Mouse (Mus musculus) Patski (cell line): ENCODE measurements around the gene Ank3. TPM values are rescaled to one million over a fixed set of nuclear protein-coding genes. Genes with fewer than 3 reads are reported as not detected.

ENCODE experiments used
- ATAC-seq: fragments of 100-300 bp; one replicate; pipeline ENCODE4 v1.8.0; 2021
- CTCF ChIA-PET: fragments of 350-600 bp; sonication (Branson Sonifier 250); formaldehyde crosslinking; loops from one replicate; lab custom pipeline; 2022; ENCODE audit warnings: inconsistent platforms; lab: Charles Lee
- POLR2A ChIA-PET: fragments of 350-600 bp; sonication (Branson Sonifier 250); formaldehyde crosslinking; loops from one replicate; lab custom pipeline; 2022; ENCODE audit warnings: antibody characterized with exemption, inconsistent platforms; lab: Charles Lee
- DNase-seq: peaks from one replicate; pipeline ENCODE4 v3.0.0-alpha.2; 2011; ENCODE audit warnings: low read depth, low spot score
- H3K27me3 ChIP-seq: fragments of 371-371 bp; one replicate; pipeline ENCODE4 v1.5.1; 2021
- CTCF ChIP-seq: fragments of 100-300 bp; IDR thresholded peaks from one replicate; pipeline ENCODE4 v1.5.1; 2021
- in situ Hi-C: fragments of 300-500 bp; cut with MboI; formaldehyde crosslinking; loops from 3 replicates; pipeline ENCODE4 v1.11.1; 2018; ENCODE audit warnings: low pct_unique_long_range_greater_than_20kb, mixed read lengths
- polyA plus RNA-seq: library from polyadenylated mRNA; unstranded; gene quantifications from one replicate; pipeline ENCODE4 v1.2.3, GENCODE M21; 2021

The Ank3 gene
- polyA plus RNA-seq, 1 experiment from 2014 or later = 83.2 TPM

DNA sequence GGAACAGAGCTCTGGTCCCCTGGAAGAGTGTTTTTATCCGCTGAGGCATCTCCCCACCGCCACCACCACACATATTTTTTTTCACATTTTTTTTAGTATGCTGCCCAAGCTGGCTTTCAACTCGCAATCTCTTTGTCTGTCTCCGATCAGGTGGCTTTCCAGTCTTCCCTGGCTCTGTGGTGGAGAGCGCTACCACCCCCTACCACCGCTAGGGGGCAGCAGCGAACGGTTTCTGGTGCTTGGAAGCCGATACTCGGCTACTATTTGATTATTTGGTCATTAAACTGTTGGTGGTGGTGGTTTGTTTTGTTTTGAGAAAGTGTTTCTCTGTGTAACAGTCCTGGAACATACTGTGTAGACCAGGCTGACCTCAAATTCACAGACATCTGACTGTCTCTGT lies 27.1 kb upstream of the Ank3 start:
- peaks cover 5% of the 10 kb centered on the region for H3K27me3 ChIP-seq
- DNase-seq (no peak), ATAC-seq (no peak)
- peak; percentile 79 for TF ChIP-seq CTCF
- ChIA-PET CTCF (interaction anchor here (1.6 kb wide), 1 partner anchor 10 kb away, joined by 3 read pairs; no protein-coding TSS in a partner anchor), POLR2A (no interaction called here)
- in situ Hi-C loops = no loop called here

DNA sequence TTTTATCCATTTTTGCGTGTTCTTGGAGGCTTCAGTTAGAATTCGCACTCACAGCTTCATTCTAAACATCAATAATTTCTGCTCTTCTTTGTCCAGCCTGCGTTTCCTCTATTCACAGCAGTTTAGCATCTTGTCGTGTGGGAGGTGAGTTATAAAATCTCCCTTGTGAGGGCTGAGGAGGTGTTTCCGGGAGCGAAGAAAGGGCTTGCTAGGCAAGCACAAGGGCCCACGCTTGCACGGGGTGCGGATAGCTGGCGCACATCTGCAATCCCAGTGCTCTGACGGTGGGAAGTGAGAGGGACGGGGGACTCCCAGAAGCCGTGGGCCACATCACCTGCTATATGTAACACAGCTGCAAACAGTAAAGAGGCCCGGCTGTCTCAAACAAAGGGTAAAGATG lies 26.5 kb upstream of the Ank3 start:
- ATAC-seq = no peak
- ChIA-PET CTCF (no interaction called here), POLR2A (no interaction called here)

DNA sequence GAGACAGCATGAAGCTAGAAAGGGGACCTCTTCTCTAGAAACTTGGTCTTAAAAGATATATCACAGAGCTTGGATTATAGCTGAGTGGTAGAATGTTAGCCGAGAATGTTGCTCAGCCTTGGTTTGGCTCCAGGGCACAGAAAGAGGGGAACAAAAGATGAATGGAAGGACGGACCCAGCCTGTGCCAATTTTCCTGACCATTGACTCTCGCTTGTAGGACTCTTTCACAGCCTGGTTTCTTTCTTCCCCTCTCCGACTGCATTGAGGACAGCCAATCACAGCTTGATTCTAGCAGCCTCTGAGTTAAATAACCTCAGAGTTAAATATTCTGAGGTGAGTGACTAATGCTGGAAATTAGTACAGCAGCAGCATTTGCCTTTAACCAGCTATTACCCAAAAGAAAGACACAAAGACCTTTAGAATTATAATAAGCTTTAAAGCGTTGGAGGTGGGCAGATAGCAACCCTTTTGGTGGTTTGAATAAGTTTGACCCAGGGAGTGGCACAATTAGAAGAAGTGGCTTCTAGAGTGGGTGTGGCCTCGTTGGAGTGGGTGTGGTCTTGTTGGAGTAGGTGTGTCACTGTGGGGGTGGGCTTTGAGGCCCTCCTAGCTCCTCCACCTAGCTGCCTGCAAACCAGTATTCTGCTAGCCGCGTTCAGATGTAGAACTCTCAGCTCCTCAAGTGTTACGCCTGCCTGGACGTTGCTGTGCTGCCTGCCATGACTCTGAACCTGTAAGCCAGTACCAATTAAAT lies 24.6 kb upstream of the Ank3 start:
- H3K27me3 ChIP-seq = peaks cover 4% of the 10 kb centered on the region
- ChIA-PET POLR2A (no interaction called here), CTCF (interaction anchor here (1.1 to 1.3 kb wide), 2 partner anchors 21 to 57 kb away, joined by 3 read pairs; partner anchors contain the start of gene Cdk1)
- DNase-seq (no peak), ATAC-seq (no peak)
- TF ChIP-seq CTCF = no peak
- in situ Hi-C loops = no loop called here

More for the DNA sequence above, 26.5 kb upstream of the Ank3 start:
- in situ Hi-C loops = no loop called here
- peaks cover 8% of the 10 kb centered on the region for H3K27me3 ChIP-seq
- no peak for TF ChIP-seq CTCF
- no peak for DNase-seq

DNA sequence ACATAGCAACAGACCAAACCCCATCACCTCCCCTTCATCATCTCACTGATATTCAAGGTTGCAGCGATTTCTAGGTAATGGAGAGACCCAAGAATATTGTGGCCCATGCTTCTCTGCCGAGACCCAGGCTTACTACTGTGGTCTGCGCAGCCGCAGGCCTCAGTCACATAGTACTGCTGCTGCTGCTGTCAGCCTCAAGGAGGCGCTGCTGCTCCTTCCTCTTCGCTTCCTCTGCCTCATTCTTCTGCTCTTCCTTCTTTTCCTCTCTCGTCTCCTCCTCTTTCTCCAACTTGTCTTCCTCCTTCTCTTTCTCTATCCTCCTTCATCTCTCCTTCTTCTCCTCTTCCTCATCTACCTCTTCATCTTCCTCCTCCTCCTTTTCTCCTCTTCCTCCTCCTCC lies 23.4 kb upstream of the Ank3 start:
- in situ Hi-C loops = loop anchor here (5.0 kb wide), 1 partner anchor 277 kb away; no protein-coding TSS in a partner anchor
- H3K27me3 ChIP-seq = peaks cover 4% of the 10 kb centered on the region
- ChIA-PET POLR2A (no interaction called here), CTCF (no interaction called here)
- TF ChIP-seq CTCF = peak; percentile 47
- ATAC-seq (no peak), DNase-seq (no peak)

DNA sequence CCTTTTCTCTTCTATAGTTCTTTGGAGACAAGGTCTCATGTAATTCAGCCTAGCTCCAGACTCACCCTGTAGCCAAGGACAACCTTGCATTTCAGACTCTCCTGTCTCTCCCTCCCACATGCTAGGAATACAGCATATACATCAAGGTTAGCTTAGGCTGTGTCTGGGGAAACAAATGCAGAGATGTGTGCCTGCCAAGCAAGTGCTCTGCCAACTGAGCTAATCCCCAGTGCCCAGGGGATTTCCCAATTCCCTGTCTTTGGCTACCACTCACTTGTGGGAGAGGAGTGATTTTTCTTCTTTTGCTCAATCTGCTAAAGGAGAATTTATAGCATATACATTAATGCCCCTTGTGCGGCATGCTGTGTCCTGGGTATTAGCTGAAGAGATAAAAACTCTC lies 15.4 kb upstream of the Ank3 start:
- no peak for TF ChIP-seq CTCF
- ATAC-seq = no peak
- H3K27me3 ChIP-seq = no peaks in the 10 kb centered on the region
- ChIA-PET POLR2A (no interaction called here), CTCF (no interaction called here)
- DNase-seq = no peak
- in situ Hi-C loops = no loop called here

DNA sequence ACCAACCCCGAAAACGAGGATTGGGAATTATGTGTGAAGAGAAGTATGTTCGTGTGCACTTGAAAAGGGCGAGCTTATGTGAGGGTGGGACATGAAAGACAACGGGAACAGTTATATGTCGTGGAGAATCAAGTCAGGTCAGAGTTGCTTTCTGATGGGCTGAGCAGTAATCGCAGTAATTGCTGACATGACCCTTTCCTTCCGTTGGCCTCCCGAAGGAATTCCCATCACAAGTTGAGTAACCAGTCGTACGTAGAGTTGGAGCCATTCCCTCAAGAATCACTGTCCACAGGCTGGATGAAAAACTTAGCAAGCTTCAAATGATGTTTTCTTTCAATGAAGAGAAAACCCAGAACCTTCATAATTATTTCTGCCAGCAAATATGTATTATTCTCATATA lies 13.9 kb upstream of the Ank3 start:
- ATAC-seq (no peak), DNase-seq (no peak)
- POLR2A ChIA-PET = no interaction called here
- in situ Hi-C loops = no loop called here
- TF ChIP-seq CTCF = no peak
- CTCF ChIA-PET = no interaction called here
- no peaks in the 10 kb centered on the region for H3K27me3 ChIP-seq

DNA sequence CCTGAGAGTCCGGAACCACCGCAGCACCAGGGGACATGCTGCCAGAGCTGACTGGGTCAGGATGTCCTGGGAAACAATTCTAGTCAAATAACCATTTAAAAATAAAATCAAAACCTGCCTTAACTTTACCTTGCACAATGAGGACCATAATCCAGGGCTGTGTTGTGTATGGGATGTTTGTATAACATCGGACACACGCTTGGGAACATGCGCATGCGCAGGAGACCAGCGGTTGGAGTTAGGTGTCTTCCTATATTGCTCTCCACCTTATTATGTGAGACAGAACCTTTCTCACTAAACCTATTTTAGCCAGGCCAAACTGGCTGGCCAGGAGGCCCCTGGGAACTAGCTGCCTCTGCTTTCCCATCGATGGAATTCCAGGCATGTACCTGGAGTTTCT lies 13.4 kb upstream of the Ank3 start:
- POLR2A ChIA-PET = no interaction called here
- H3K27me3 ChIP-seq = no peaks in the 10 kb centered on the region
- DNase-seq (no peak), ATAC-seq (no peak)
- CTCF ChIA-PET = no interaction called here
- in situ Hi-C loops = no loop called here
- TF ChIP-seq CTCF = no peak

DNA sequence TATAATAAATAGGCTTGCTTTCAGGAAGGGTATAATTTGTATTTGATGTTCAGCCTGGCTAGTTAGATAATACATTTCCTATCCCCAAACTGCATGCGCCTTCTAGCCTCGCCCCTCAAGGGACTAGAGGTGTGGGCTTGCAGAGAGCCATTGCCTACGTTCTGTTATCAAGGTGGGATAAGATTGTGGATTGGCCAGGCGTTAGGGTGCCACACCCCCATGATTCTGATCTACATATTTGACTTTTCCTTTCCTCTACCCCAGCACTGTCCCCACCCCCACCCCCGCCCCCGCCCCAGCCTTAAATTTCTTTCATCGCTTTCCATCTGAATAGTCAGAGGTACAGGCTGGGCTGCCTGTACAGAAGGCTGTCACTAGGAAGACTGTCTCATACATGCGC lies 11.8 kb upstream of the Ank3 start:
- ChIA-PET POLR2A (no interaction called here), CTCF (no interaction called here)
- ATAC-seq (no peak), DNase-seq (no peak)
- no peak for TF ChIP-seq CTCF
- no peaks in the 10 kb centered on the region for H3K27me3 ChIP-seq
- in situ Hi-C loops = no loop called here

DNA sequence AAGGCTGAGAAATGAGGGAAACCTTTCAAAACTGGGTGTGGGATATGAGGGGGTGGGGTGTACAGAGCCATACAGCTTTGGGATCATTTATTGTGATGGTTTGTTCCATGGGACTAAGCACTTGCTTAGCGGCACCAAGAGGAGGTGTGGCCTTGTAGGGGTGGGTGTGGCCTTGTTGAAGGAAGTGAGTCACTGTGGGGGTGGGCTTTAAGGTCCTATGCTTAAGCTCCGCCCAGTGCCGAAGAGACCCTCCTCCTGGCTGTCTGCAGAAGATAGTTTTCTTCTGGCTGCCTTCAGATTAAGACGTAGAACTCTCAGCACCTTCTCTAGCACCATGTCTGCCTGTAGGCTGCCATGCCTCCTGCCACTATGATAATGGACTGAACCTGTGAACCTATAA lies 9.1 kb upstream of the Ank3 start:
- ChIA-PET CTCF (no interaction called here), POLR2A (interaction anchor here (0.6 kb wide), 1 partner anchor 160 kb away, joined by 4 read pairs; no protein-coding TSS in a partner anchor)
- DNase-seq = no peak
- no peak for TF ChIP-seq CTCF
- no peak for ATAC-seq
- peaks cover 9% of the 10 kb centered on the region for H3K27me3 ChIP-seq
- in situ Hi-C loops = no loop called here

DNA sequence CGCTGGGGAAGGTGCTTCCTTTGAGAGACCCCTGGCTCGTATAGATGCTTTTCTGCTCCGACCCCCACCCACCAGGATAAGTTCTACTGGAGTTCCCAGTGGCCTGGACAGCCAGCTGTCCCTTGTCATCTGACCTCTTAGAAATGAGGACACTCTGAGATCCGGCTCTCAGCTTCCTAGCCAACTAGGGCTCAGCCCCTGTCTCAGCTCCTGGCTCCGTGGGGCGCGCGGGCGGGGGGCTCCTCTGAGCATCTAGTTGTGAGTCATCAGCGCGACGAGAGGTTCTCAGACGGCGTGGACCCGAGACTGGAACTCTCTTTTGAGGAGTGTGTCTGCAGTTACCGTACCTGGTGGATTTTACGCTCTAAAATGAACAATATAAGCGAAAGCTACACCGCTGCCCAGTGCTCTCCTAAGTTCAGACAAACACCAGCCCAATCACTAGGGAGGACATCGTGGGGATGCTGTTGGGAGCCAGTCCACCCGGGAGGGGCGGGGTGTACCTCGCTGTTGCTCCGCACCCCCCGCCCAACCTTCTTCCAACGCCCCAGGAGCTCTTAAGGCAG lies 293 bp upstream of the Ank3 start:
- in situ Hi-C loops = no loop called here
- ATAC-seq = no peak
- POLR2A ChIA-PET = no interaction called here

DNA sequence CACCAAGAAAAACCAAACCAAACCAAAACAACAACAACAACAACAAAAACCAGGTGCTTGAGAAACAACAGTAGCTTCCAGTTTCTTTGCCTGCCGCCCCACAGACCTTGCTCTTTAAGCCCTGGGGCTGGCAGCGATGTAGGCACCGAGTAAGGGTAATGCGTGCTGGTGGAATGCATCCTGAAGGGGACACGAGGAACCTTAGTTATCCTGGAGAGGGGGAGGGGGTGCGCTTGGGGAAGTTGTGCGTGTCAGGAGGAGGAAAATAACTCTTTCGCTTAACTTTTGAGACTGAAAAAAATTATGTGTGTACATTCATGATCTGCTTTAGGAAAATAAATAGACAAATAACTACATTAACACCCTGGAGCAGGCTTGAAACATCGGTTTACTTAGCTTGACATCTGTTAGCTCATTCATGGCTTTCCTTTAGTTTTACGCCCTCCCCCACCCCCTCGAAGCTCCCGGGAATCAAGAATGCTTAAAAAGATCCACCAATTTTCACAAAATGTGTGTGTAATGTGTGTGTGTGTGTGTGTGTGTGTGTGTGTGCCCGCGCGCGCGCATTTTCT lies 1.3 kb downstream of the Ank3 start:
- in situ Hi-C loops = no loop called here
- no peak for ATAC-seq
- TF ChIP-seq CTCF = no peak

More for the DNA sequence above, 293 bp upstream of the Ank3 start:
- no peak for TF ChIP-seq CTCF
- DNase-seq = no peak
- CTCF ChIA-PET = no interaction called here
- peaks cover 23% of the 10 kb centered on the region for H3K27me3 ChIP-seq

More for the DNA sequence above, 1.3 kb downstream of the Ank3 start:
- DNase-seq = no peak
- ChIA-PET CTCF (no interaction called here), POLR2A (interaction anchor here (0.6 kb wide), 1 partner anchor 38 kb away, joined by 3 read pairs; no protein-coding TSS in a partner anchor)
- peaks cover 23% of the 10 kb centered on the region for H3K27me3 ChIP-seq
